Mouse (Mus musculus): ENCODE data around the gene Gm10721.
"Not testable (repeated sequence)": the region's sequence is repeated elsewhere in the genome, so short reads cannot be mapped to it uniquely, and the experiment has no call there.

The Gm10721 gene

DNA sequence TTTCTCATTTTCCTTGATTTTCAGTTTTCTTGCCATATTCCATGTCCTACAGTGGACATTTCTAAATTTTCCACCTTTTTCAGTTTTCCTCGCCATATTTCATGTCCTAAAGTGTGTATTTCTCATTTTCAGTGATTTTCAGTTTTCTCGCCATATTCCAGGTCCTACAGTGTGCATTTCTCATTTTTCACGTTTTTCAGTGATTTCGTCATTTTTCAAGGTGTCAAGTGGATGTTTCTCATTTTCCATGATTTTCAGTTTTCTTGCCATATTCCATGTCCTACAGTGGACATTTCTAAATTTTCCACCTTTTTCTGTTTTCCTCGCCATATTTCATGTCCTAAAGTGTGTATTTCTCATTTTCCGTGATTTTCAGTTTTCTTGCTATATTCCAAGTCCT is 12.7 kb downstream of the Gm10721 start:
- peak; percentile 27 to 48 for DNase-seq

DNA sequence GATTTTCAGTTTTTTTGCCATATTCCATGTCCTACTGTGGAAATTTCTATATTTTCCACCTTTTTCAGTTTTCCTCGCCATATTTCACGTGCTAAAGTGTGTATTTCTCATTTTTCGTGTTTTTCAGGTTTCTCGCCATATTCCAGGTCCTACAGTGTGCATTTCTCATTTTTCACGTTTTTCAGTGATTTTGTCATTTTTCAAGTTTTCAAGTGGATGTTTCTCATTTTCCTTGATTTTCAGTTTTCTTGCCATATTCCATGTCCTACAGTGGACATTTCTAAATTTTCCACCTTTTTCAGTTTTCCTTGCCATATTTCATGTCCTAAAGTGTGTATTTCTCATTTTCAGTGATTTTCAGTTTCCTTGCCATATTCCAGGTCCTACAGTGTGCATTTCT is 13.2 kb downstream of the Gm10721 start:
- not testable (repeated sequence) for DNase-seq

- DNase-seq: not testable (repeated sequence)
These were observed 13.8 kb downstream of the Gm10721 start for GRCm38 (mm10) chr9:3026741-3027140.

GRCm38 (mm10) chr9:3027200-3027599 is 14.3 kb downstream of the Gm10721 start:
- DNase-seq: not testable (repeated sequence)

DNA sequence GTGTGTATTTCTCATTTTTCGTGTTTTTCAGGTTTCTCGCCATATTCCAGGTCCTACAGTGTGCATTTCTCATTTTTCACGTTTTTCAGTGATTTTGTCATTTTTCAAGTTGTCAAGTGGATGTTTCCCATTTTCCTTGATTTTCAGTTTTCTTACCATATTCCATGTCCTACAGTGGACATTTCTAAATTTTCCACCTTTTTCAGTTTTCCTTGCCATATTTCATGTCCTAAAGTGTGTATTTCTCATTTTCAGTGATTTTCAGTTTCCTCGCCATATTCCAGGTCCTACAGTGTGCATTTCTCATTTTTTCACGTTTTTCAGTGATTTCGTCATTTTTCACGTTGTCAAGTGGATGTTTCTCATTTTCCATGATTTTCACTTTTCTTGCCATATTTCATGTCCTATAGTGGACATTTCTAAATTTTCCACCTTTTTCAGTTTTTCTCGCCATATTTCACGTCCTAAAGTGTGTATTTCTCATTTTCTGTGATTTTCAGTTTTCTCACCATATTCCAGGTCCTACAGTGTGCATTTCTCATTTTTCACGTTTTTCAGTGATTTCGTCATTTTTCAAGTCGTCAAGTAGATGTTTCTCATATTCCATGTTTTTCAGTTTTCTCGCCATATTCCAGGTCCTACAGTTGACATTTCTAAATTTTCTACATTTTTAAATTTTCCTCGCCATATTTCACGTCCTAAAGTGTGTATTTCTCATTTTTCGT is 16.5 kb downstream of the Gm10721 start:
- peak; percentile 9 for DNase-seq

GRCm38 (mm10) chr9:3030677-3031318 is 17.9 kb downstream of the Gm10721 start:
- DNase-seq: not testable (repeated sequence)

- DNase-seq: not testable (repeated sequence)
These were observed 21.4 kb downstream of the Gm10721 start, which contains the start of gene Gm17535 for GRCm38 (mm10) chr9:3034299-3034698. Gm17535 (plus strand) TSS chr9:3034599.

DNA sequence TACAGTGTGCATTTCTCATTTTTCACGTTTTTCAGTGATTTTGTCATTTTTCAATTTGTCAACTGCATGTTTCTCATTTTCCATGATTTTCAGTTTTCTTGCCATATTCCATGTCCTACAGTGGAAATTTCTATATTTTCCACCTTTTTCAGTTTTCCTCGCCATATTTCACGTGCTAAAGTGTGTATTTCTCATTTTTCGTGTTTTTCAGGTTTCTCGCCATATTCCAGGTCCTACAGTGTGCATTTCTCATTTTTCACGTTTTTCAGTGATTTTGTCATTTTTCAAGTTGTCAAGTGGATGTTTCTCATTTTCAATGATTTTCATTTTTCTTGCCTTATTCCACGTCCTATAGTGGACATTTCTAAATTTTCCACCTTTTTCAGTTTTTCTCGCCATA is 23.6 kb downstream of the Gm10721 start, which contains the start of gene Gm10715:
TSS of gene Gm10715 (plus strand) at position 301 of the 400 bp plus-strand sequence.
- not testable (repeated sequence) for DNase-seq

- DNase-seq: not testable (repeated sequence)
These were observed 25.2 kb downstream of the Gm10721 start for GRCm38 (mm10) chr9:3038161-3038560.

All from kidney, adult 8-10 months (tissue).